Mouse (Mus musculus) stomach, postnatal 0 days (tissue): ENCODE data around the gene Slc9c1. TPM values are rescaled to one million over a fixed set of nuclear protein-coding genes. Genes with fewer than 3 reads are reported as not detected.
A peak's percentile ranks its signal among the peaks of the same experiment; 100 is the strongest.

Experiments used
- ATAC-seq: fragments of 200-750 bp; cut with Nextera tagmentation; 2 replicates; pipeline ENCODE4 v1.8.0; 2017; ENCODE audit not compliant: low FRiP score, low TSS enrichment
- DNase-seq: peaks from one replicate; pipeline ENCODE4 v3.0.0-alpha.2; 2016; ENCODE audit warnings: low spot score
- H3K27ac ChIP-seq: fragments of 300-500 bp; sonication (generic); replicated peaks from 2 replicates; pipeline ENCODE4 v1.5.1; 2014; ENCODE audit warnings: mild to moderate bottlenecking, control low read depth
- H3K27me3 ChIP-seq: fragments of 300-500 bp; sonication (generic); 2 replicates; pipeline ENCODE4 v1.6.1; 2014; ENCODE audit warnings: low read length; ENCODE audit not compliant: control insufficient read depth, insufficient read depth
- H3K36me3 ChIP-seq: fragments of 300-500 bp; sonication (generic); 2 replicates; pipeline ENCODE4 v1.6.1; 2014; ENCODE audit warnings: low read length, mixed read lengths; ENCODE audit not compliant: control insufficient read depth, insufficient read depth
- H3K4me1 ChIP-seq: fragments of 300-500 bp; sonication (generic); replicated peaks from 2 replicates; pipeline ENCODE4 v1.6.1; 2014; ENCODE audit warnings: antibody characterized with exemption; ENCODE audit not compliant: control insufficient read depth, insufficient read depth
- H3K4me2 ChIP-seq: fragments of 300-500 bp; sonication (generic); replicated peaks from 2 replicates; pipeline ENCODE4 v1.6.1; 2014; ENCODE audit warnings: low read depth, mild to moderate bottlenecking, control low read depth, moderate library complexity
- H3K4me3 ChIP-seq: fragments of 300-500 bp; sonication (generic); 2 replicates; pipeline ENCODE4 v1.5.1; 2014; ENCODE audit warnings: low read depth, low read length, control low read depth
- H3K9ac ChIP-seq: fragments of 300-500 bp; sonication (generic); 2 replicates; pipeline ENCODE4 v1.6.1; 2014; ENCODE audit warnings: mild to moderate bottlenecking, low read length, control low read depth, mixed read lengths
- H3K9me3 ChIP-seq: fragments of 300-500 bp; sonication (generic); 2 replicates; pipeline ENCODE4 v1.6.1; 2016; ENCODE audit warnings: low read length; ENCODE audit not compliant: control insufficient read depth
- CTCF ChIP-seq: IDR thresholded peaks from 2 replicates; pipeline ENCODE4 v1.5.1; 2016; ENCODE audit warnings: antibody characterized with exemption, low read depth, mild to moderate bottlenecking, moderate library complexity
- EP300 ChIP-seq: optimal IDR thresholded peaks from 2 replicates; pipeline ENCODE3; 2016; ENCODE audit warnings: antibody characterized with exemption
- WGBS: fragments of 180-500 bp; shearing (Covaris S2); extraction: QIAGEN DNeasy Blood & Tissue Kit; methylation state at CpG from one replicate; pipeline ENCODE4 v1.1.7; 2014; 5-methylcytosine and 5-hydroxymethylcytosine counted together
- polyA plus RNA-seq: library from polyadenylated mRNA; unstranded; fragments of >200 nt; fragmentation: Nextera tagmentation; extraction: Ambion mirVana; gene quantifications from 2 replicates; pipeline ENCODE4 v1.2.1, GENCODE M21; 2015

Slc9c1 gene
- polyA plus RNA-seq, 1 experiment from 2014 or later = not detected

DNA sequence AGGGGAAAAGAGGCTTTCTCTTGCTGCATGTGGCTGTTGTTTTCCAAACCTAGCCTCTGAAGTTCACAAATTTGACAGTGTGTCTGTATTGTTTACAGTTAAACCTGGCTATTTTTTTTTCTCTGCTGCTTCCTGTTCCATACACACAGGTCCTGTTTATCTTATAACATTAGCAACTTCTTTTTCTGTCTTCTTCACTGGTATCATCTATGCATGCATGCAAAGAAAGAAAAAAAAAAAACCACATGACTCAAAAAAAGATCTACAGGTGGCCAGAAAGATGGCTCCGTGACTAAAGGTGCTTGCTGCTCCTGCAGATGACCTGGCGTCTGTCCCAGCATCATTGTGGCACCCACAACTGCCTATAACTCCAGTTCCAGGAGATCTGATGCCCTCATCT is 90.2 kb downstream of the Slc9c1 start:
- no peak for ATAC-seq
- TF ChIP-seq CTCF = no peak
- no peak for TF ChIP-seq EP300
- Histone ChIP-seq H3K4me2 (no peak overlapping the region), H3K9me3 (no peaks in the 10 kb centered on the region), H3K36me3 (no peaks in the 10 kb centered on the region), H3K4me1 (no peaks in the 10 kb centered on the region), H3K27ac (no peak overlapping the region), H3K4me3 (no peak overlapping the region), H3K9ac (no peak overlapping the region), H3K27me3 (no peaks in the 10 kb centered on the region)
- WGBS = 84% methylated on average over 2 of the region's 2 CpGs
- no peak for DNase-seq

GRCm38 (mm10) chr16:45629497-45630105 is 94.5 kb downstream of the Slc9c1 start:
- no peak overlapping the region for H3K4me2 ChIP-seq
- ATAC-seq = no peak
- H3K4me3 ChIP-seq = no peak overlapping the region
- no peak for DNase-seq
- no peaks in the 10 kb centered on the region for H3K4me1 ChIP-seq
- no peaks in the 10 kb centered on the region for H3K27me3 ChIP-seq
- H3K27ac ChIP-seq = no peak overlapping the region
- no peak for TF ChIP-seq CTCF
- TF ChIP-seq EP300 = no peak
- no peak overlapping the region for H3K9ac ChIP-seq
- no peaks in the 10 kb centered on the region for H3K9me3 ChIP-seq
- 73% methylated on average over 8 of the region's 8 CpGs for WGBS
- H3K36me3 ChIP-seq = no peaks in the 10 kb centered on the region

- TF ChIP-seq CTCF (peak; percentile 87), EP300 (no peak)
- Histone ChIP-seq H3K27ac (no peak overlapping the region), H3K4me3 (no peak overlapping the region), H3K9ac (no peak overlapping the region), H3K36me3 (no peaks in the 10 kb centered on the region), H3K4me1 (no peaks in the 10 kb centered on the region), H3K27me3 (no peaks in the 10 kb centered on the region), H3K4me2 (no peak overlapping the region), H3K9me3 (no peaks in the 10 kb centered on the region)
- peak; percentile 64 for DNase-seq
- 47% methylated on average over 5 of the region's 5 CpGs for WGBS
- ATAC-seq = peak; percentile 62; the same call in 1 of the 2 replicates
Observed at GRCm38 (mm10) chr16:45630347-45630960, 95.3 kb downstream of the Slc9c1 start.

DNA sequence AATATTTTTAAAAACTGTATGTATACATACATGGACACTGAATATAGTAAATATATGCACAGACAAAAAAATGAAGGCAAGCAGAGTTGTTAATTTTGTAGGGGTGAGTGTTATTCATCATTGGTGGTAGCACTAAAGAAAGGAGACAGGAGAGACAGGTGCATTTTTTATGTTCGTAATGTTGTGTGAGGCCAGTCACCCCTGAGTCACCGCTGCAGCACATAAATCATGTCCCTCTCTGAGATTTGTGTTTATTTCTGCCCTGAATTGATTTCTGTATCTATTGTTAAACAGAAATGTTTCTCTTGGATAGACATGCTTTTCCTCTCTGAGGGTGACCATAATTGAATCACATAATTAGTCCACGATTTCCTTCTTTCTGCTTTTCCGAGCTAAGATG is 97.3 kb downstream of the Slc9c1 start:
- no peaks in the 10 kb centered on the region for H3K4me1 ChIP-seq
- H3K9ac ChIP-seq = no peak overlapping the region
- H3K27me3 ChIP-seq = no peaks in the 10 kb centered on the region
- no peak overlapping the region for H3K4me2 ChIP-seq
- ATAC-seq (no peak), DNase-seq (no peak)
- H3K4me3 ChIP-seq = no peak overlapping the region
- H3K9me3 ChIP-seq = no peaks in the 10 kb centered on the region
- TF ChIP-seq CTCF = no peak
- no peak for TF ChIP-seq EP300
- WGBS = 45% methylated on average over 4 of the region's 4 CpGs
- H3K27ac ChIP-seq = no peak overlapping the region
- no peaks in the 10 kb centered on the region for H3K36me3 ChIP-seq

DNA sequence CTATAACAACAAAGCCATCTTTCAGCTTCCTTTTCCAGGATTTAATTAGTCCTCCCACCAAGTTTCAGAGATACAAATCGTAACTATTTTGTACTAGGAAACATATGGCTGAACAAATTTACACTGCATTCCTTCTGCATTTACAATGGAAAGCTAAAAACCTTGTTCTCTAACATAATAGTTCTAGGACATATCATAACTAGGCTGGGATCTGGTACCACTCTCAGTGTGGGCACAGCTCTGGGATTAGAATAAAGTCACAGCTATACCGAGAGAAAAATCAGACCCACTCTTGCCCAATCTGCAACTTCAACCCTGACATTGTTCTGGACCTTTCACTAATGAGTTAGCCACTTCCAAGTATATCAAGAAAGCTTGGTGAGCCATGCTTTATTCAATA is 100.7 kb downstream of the Slc9c1 start:
- no peak for ATAC-seq
- TF ChIP-seq EP300 (no peak), CTCF (no peak)
- H3K4me2 ChIP-seq = no peak overlapping the region

DNA sequence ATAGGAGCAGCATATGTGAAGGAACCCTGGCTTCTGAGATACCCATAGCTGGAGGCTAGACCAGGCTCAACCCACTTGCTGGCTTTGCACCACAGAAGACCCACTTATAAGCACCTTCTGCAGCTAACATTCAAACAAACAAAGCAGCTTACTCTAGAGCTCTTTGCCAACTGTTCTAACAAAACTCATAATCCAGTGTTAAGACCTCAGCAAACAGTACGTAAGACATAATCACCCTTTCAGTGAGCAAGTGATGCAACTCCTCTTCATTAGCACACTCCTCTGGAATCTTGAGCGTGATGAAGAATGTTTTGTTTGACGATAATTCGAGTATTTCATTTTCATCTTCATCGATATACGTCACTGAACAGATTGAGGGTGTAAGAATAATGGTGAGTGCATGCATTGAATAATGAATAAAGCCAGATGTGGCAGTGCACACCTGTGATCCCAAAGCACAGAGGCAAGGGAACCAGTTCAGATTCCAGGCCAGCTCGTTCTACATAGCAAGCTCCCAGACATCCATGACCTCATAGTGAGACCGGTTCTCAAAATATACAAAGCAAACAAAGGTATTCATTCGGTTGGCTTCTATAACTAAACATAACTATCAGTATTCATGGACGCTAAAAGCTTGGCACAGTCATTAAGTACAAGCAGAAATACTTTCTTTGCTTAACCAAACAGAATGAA is 105.1 kb downstream of the Slc9c1 start:
- no peak overlapping the region for H3K4me3 ChIP-seq
- H3K27me3 ChIP-seq = no peaks in the 10 kb centered on the region
- H3K9ac ChIP-seq = no peak overlapping the region
- no peaks in the 10 kb centered on the region for H3K9me3 ChIP-seq
- ATAC-seq = peak; percentile 85
- peak overlapping the region; percentile 69 for H3K27ac ChIP-seq
- TF ChIP-seq EP300 = no peak
- TF ChIP-seq CTCF = no peak
- WGBS = 43% methylated on average over 10 of the region's 10 CpGs
- no peak for DNase-seq
- H3K4me1 ChIP-seq = 0 out of 2 replicates have a peak, but pooled peaks cover 2% of the 10 kb centered on the region
- no peaks in the 10 kb centered on the region for H3K36me3 ChIP-seq
- no peak overlapping the region for H3K4me2 ChIP-seq

More for the DNA sequence above, 100.7 kb downstream of the Slc9c1 start:
- no peak for DNase-seq
- Histone ChIP-seq H3K4me3 (no peak overlapping the region), H3K27ac (no peak overlapping the region), H3K36me3 (no peaks in the 10 kb centered on the region), H3K27me3 (no peaks in the 10 kb centered on the region), H3K9ac (no peak overlapping the region), H3K9me3 (no peaks in the 10 kb centered on the region), H3K4me1 (0 out of 2 replicates have a peak, but pooled peaks cover 1% of the 10 kb centered on the region)
- 71% methylated on average over 2 of the region's 2 CpGs for WGBS
